Mouse (Mus musculus): Measurements from ENCODE around the gene Bicral.

DNA sequence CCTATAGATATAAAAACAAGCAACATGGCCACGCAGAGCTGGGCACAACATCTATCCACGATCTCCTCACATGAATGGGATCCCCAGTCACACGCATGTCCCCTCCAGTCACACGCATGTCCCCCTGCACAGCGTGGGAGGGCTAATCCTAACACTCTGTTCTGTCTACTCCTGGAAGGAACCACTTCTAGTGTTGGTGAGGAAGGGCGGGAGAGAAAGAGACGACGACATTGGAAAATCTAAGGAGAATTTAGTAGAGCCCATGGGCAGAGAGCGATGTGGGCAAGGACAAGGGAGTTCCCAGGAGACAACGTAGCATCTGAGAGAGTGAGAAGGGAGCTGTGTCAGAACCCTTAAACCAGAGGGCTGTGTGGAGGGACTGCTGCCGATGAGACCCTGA, 87.7 kb downstream of the Bicral start:
- TF ChIP-seq CTCF (IDR thresholded peaks at IDR 0.05) (no peak), EP300 (IDR thresholded peaks at IDR 0.05) (no peak)
